Mouse (Mus musculus) ES-Bruce4 (cell line): ENCODE data around the gene Prrc2b.

Experiments used
- CTCF ChIP-seq: IDR thresholded peaks from one replicate; pipeline ENCODE4 v1.8.1; 2011; ENCODE audit warnings: low read depth, low read length
- POLR2A ChIP-seq: IDR thresholded peaks from one replicate; pipeline ENCODE4 v1.8.1; 2011; ENCODE audit warnings: low read length; ENCODE audit not compliant: insufficient read depth

DNA sequence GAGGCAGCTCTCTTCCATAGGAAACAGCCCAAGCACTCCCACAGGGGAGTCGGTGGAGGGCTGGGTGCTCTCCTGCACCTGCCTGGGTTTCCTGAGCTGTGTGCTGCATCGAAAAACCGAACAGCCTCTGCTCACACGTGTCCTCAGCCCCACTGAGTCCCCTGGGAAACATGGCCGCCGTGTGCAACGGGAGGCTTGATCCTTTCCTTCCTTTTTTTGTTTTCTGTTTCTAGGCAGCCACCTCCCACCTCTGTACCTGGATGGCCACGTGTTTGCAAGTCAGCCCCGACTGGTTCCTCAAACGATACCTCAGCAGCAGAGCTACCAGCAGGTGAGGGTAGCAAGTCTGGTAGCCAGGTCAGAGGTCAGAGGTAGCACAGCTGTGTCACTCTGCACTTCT is 71.2 kb downstream of the Prrc2b start:
- TF ChIP-seq CTCF: no peak
- TF ChIP-seq POLR2A: no peak
